Comparison of ENCODE assay signal across 19 mouse cellular contexts in genomic region chr13:7313474-7313873, GRCm38 (mm10).
"Had no signal": no experiment of that assay in that cellular context is flagged by ENCODE, and none has a peak within 500 bp of the region (broad histone marks: within the 10 kb centered on the region; RNA-seq: fewer than 3 reads in every experiment).

No protein-coding gene starts in this region.

- H3K36me3 ChIP-seq: midbrain, embryonic 10.5 days; midbrain, embryonic 12.5 days; neural tube, embryonic 13.5 days; neural tube, embryonic 15.5 days had no signal

- DNase-seq: lung, adult 18-20 months; lung, embryonic 14.5 days; lung, postnatal 10 days; lung, postnatal 4 days; midbrain, embryonic 14.5 days; retina, postnatal 1 day; right cerebral cortex, adult 18-20 months; right cerebral cortex, postnatal 25 days; right cerebral cortex, postnatal 4 days; spleen, adult 18-20 months; thymus, adult 2 months; thymus, postnatal 25 days; thymus, postnatal 4 days had no signal

- H3K27ac ChIP-seq: midbrain, embryonic 10.5 days; midbrain, embryonic 12.5 days; neural tube, embryonic 13.5 days; neural tube, embryonic 15.5 days had no signal

- H3K4me1 ChIP-seq: midbrain, embryonic 10.5 days; midbrain, embryonic 12.5 days; neural tube, embryonic 13.5 days; neural tube, embryonic 15.5 days had no signal

- ATAC-seq: midbrain, embryonic 16.5 days had no signal

- H3K9ac ChIP-seq: lung, embryonic 14.5 days; midbrain, embryonic 12.5 days; neural tube, embryonic 13.5 days; neural tube, embryonic 15.5 days had no signal

- H3K9me3 ChIP-seq: midbrain, embryonic 10.5 days; midbrain, embryonic 12.5 days; neural tube, embryonic 13.5 days; neural tube, embryonic 15.5 days had no signal

- H3K4me2 ChIP-seq: lung, embryonic 14.5 days; midbrain, embryonic 12.5 days; neural tube, embryonic 13.5 days; neural tube, embryonic 15.5 days had no signal

- H3K4me3 ChIP-seq: midbrain, embryonic 10.5 days; midbrain, embryonic 12.5 days; myocyte; neural tube, embryonic 13.5 days; neural tube, embryonic 15.5 days had no signal

- H3K27me3 ChIP-seq: midbrain, embryonic 12.5 days; neural tube, embryonic 13.5 days; neural tube, embryonic 15.5 days had no signal
